In genomic region chr17:73060897-73061252, GRCm38 (mm10) we compare ENCODE assay signal across 20 mouse cellular contexts. TPM values are rescaled to one million over a fixed set of nuclear protein-coding genes. Genes with fewer than 3 reads are reported as not detected.
DNase-seq lines count a peak whose midpoint lies in the region; ATAC-seq and TF ChIP-seq lines count a peak whose summit lies in the region.
"Had no signal": no experiment of that assay in that cellular context is flagged by ENCODE, and none has a peak within 500 bp of the region (broad histone marks: within the 10 kb centered on the region; RNA-seq: fewer than 3 reads in every experiment).

No protein-coding gene starts in this region.

- H3K36me3 ChIP-seq in intestine, embryonic 14.5 days (ENCODE audit: control insufficient read depth, insufficient read depth, low read length), result no peaks in the 10 kb centered on the region
- no peaks in the 10 kb centered on the region for H3K36me3 ChIP-seq in intestine, postnatal 0 days (ENCODE audit: control insufficient read depth, insufficient read depth)
- no peaks in the 10 kb centered on the region for H3K36me3 ChIP-seq in lung, embryonic 14.5 days (ENCODE audit: insufficient read depth)
- H3K36me3 ChIP-seq in intestine, embryonic 16.5 days (ENCODE audit: control insufficient read depth, insufficient read depth, low read length), result no peaks in the 10 kb centered on the region
- H3K36me3 ChIP-seq in stomach, embryonic 14.5 days (ENCODE audit: control insufficient read depth, insufficient read depth, low read length), result no peaks in the 10 kb centered on the region
- H3K36me3 ChIP-seq: forebrain, embryonic 15.5 days; hindbrain, embryonic 13.5 days; limb, embryonic 13.5 days; midbrain, embryonic 15.5 days had no signal

- H3K9ac ChIP-seq in intestine, embryonic 14.5 days (ENCODE audit: low read length), result no peak overlapping the region
- H3K9ac ChIP-seq in intestine, postnatal 0 days (ENCODE audit: low read depth, low read length), result no peak overlapping the region
- no peak overlapping the region for H3K9ac ChIP-seq in lung, embryonic 14.5 days
- no peak overlapping the region for H3K9ac ChIP-seq in intestine, embryonic 16.5 days (ENCODE audit: low read depth, low read length)
- no peak overlapping the region for H3K9ac ChIP-seq in stomach, embryonic 14.5 days (replicated peaks; ENCODE audit: low read depth, low read length)
- H3K9ac ChIP-seq: forebrain, embryonic 15.5 days; hindbrain, embryonic 13.5 days; limb, embryonic 13.5 days; midbrain, embryonic 15.5 days had no signal

- peak overlapping the region; percentile 60 for H3K27ac ChIP-seq in intestine, embryonic 14.5 days (ENCODE audit: low read depth)
- no peak overlapping the region for H3K27ac ChIP-seq in intestine, postnatal 0 days (ENCODE audit: low read depth, low read length)
- H3K27ac ChIP-seq in lung, embryonic 14.5 days (ENCODE audit: low read depth), result no peak overlapping the region
- H3K27ac ChIP-seq in intestine, embryonic 16.5 days (ENCODE audit: low read length), result peak overlapping the region; percentile 26; the same call in 1 of the 2 replicates
- peak overlapping the region; percentile 29; the same call in 1 of the 2 replicates for H3K27ac ChIP-seq in stomach, embryonic 14.5 days (ENCODE audit: low read length)
- H3K27ac ChIP-seq: forebrain, embryonic 15.5 days; hindbrain, embryonic 13.5 days; limb, embryonic 13.5 days; midbrain, embryonic 15.5 days had no signal

- H3K4me3 ChIP-seq in intestine, embryonic 14.5 days (ENCODE audit: low read depth, low read length), result no peak overlapping the region
- H3K4me3 ChIP-seq in intestine, postnatal 0 days (ENCODE audit: low read depth, low read length), result no peak overlapping the region
- H3K4me3 ChIP-seq in lung, embryonic 14.5 days (ENCODE audit: low read depth, low read length), result no peak overlapping the region
- no peak overlapping the region for H3K4me3 ChIP-seq in intestine, embryonic 16.5 days (ENCODE audit: low read length)
- no peak overlapping the region for H3K4me3 ChIP-seq in stomach, embryonic 14.5 days (ENCODE audit: low read depth, low read length)
- H3K4me3 ChIP-seq: erythroblast, embryonic 14.5 days; forebrain, embryonic 15.5 days; hindbrain, embryonic 13.5 days; limb, embryonic 13.5 days; midbrain, embryonic 15.5 days; myocyte had no signal

- TF ChIP-seq CTCF in intestine, postnatal 0 days (IDR thresholded peaks at IDR 0.05; ENCODE audit: low read depth), result no peak
- no peak for TF ChIP-seq CTCF in lung, embryonic 14.5 days (IDR thresholded peaks at IDR 0.05; ENCODE audit: low read depth)

- 0 out of 2 replicates have a peak, but pooled peaks have one; percentile 19 for ATAC-seq in intestine, embryonic 14.5 days (replicated peaks; ENCODE audit: low FRiP score, low TSS enrichment, low read depth)
- ATAC-seq in intestine, postnatal 0 days, result no peak
- ATAC-seq in lung, embryonic 14.5 days (ENCODE audit: insufficient read depth), result peak; percentile 22; the same call in 1 of the 2 replicates
- no peak for ATAC-seq in intestine, embryonic 16.5 days
- peak; percentile 54; the same call in 1 of the 2 replicates for ATAC-seq in stomach, embryonic 14.5 days (ENCODE audit: insufficient number of reproducible peaks, insufficient read depth, low FRiP score, low read depth)
- ATAC-seq: forebrain, embryonic 15.5 days; inflammation-experienced regulatory T-cells, adult 6 months; midbrain, embryonic 15.5 days had no signal

- WGBS in intestine, embryonic 14.5 days, result 45% methylated on average over 8 of the region's 8 CpGs
- WGBS in intestine, postnatal 0 days, result 69% methylated on average over 8 of the region's 8 CpGs
- WGBS in lung, embryonic 14.5 days, result 54% methylated on average over 8 of the region's 8 CpGs
- 56% methylated on average over 8 of the region's 8 CpGs for WGBS in intestine, embryonic 16.5 days
- WGBS in stomach, embryonic 14.5 days, result 42% methylated on average over 8 of the region's 8 CpGs

- H3K9me3 ChIP-seq in intestine, embryonic 14.5 days (ENCODE audit: control insufficient read depth, low read length), result no peaks in the 10 kb centered on the region
- no peaks in the 10 kb centered on the region for H3K9me3 ChIP-seq in intestine, postnatal 0 days (ENCODE audit: control insufficient read depth)
- no peaks in the 10 kb centered on the region for H3K9me3 ChIP-seq in lung, embryonic 14.5 days (ENCODE audit: low read depth, low read length)
- H3K9me3 ChIP-seq in intestine, embryonic 16.5 days (ENCODE audit: control insufficient read depth, low read length), result no peaks in the 10 kb centered on the region
- H3K9me3 ChIP-seq in stomach, embryonic 14.5 days (ENCODE audit: control insufficient read depth, low read depth, low read length), result no peaks in the 10 kb centered on the region
- H3K9me3 ChIP-seq: forebrain, embryonic 15.5 days; hindbrain, embryonic 13.5 days; limb, embryonic 13.5 days; midbrain, embryonic 15.5 days had no signal

- no peak for DNase-seq in intestine, embryonic 14.5 days (ENCODE audit: low spot score)
- no peak for DNase-seq in lung, embryonic 14.5 days
- no peak for DNase-seq in lung, adult 18-20 months
- DNase-seq in adrenal gland, postnatal 25 days, result no peak
- DNase-seq: cerebellum, adult 18-20 months; cerebellum, postnatal 25 days; gastrocnemius, postnatal 25 days; lung, adult 2 months; right cerebral cortex, postnatal 14 days; spleen, adult 18-20 months had no signal

- H3K4me2 ChIP-seq in intestine, embryonic 14.5 days (ENCODE audit: low read length), result no peak overlapping the region
- no peak overlapping the region for H3K4me2 ChIP-seq in intestine, postnatal 0 days (replicated peaks; ENCODE audit: low read depth)
- H3K4me2 ChIP-seq in lung, embryonic 14.5 days, result no peak overlapping the region
- H3K4me2 ChIP-seq in intestine, embryonic 16.5 days (ENCODE audit: low read depth, low read length), result no peak overlapping the region
- no peak overlapping the region for H3K4me2 ChIP-seq in stomach, embryonic 14.5 days (replicated peaks; ENCODE audit: low read depth, low read length)
- H3K4me2 ChIP-seq: forebrain, embryonic 15.5 days; hindbrain, embryonic 13.5 days; limb, embryonic 13.5 days; midbrain, embryonic 15.5 days had no signal

- no peaks in the 10 kb centered on the region for H3K27me3 ChIP-seq in intestine, embryonic 14.5 days (replicated peaks; ENCODE audit: control insufficient read depth, insufficient read depth, low read length)
- H3K27me3 ChIP-seq in intestine, postnatal 0 days (replicated peaks; ENCODE audit: control insufficient read depth, insufficient read depth, low read length), result no peaks in the 10 kb centered on the region
- H3K27me3 ChIP-seq in lung, embryonic 14.5 days (ENCODE audit: insufficient read depth, low read length), result no peaks in the 10 kb centered on the region
- no peaks in the 10 kb centered on the region for H3K27me3 ChIP-seq in intestine, embryonic 16.5 days (replicated peaks; ENCODE audit: control insufficient read depth, insufficient read depth, low read length)
- no peaks in the 10 kb centered on the region for H3K27me3 ChIP-seq in stomach, embryonic 14.5 days (ENCODE audit: control insufficient read depth, insufficient read depth, low read length)
- H3K27me3 ChIP-seq: forebrain, embryonic 15.5 days; midbrain, embryonic 15.5 days had no signal

- H3K4me1 ChIP-seq in intestine, embryonic 14.5 days (replicated peaks; ENCODE audit: control insufficient read depth, insufficient read depth, low read length), result peaks cover 24% of the 10 kb centered on the region
- no peaks in the 10 kb centered on the region; the same call in 1 of the 2 replicates for H3K4me1 ChIP-seq in intestine, postnatal 0 days (replicated peaks; ENCODE audit: control insufficient read depth, insufficient read depth, low read length)
- H3K4me1 ChIP-seq in lung, embryonic 14.5 days (ENCODE audit: insufficient read depth), result peaks cover 8% of the 10 kb centered on the region; the same call in 1 of the 2 replicates
- H3K4me1 ChIP-seq in intestine, embryonic 16.5 days (ENCODE audit: control insufficient read depth, insufficient read depth, low read length), result no peaks in the 10 kb centered on the region
- peaks cover 22% of the 10 kb centered on the region for H3K4me1 ChIP-seq in stomach, embryonic 14.5 days (ENCODE audit: control insufficient read depth, insufficient read depth, low read length)
- H3K4me1 ChIP-seq: forebrain, embryonic 15.5 days; midbrain, embryonic 15.5 days had no signal

RNA-seq across cellular contexts. Expression of gene Lclat1, which starts 46.9 kb away (rescaled TPM):
- 29.2 and 34.6 TPM in 2 replicates for polyA plus RNA-seq in intestine, embryonic 14.5 days (2014; fragmentation: Nextera tagmentation; extraction: Ambion mirVana)
- polyA plus RNA-seq in intestine, postnatal 0 days (2015; fragmentation: Nextera tagmentation; extraction: Ambion mirVana), result 21.0 and 24.3 TPM in 2 replicates
- 23.0 and 25.0 TPM in 2 replicates for polyA plus RNA-seq in lung, embryonic 14.5 days (2014; fragmentation: Nextera tagmentation; extraction: Ambion mirVana)
- polyA plus RNA-seq in intestine, embryonic 16.5 days (2015; fragmentation: Nextera tagmentation; extraction: Ambion mirVana), result 31.6 and 42.0 TPM in 2 replicates
- polyA plus RNA-seq in stomach, embryonic 14.5 days (2014; fragmentation: Nextera tagmentation; extraction: Ambion mirVana), result 20.0 and 22.2 TPM in 2 replicates
- 41.4 and 43.9 TPM in 2 replicates for total RNA-seq in adrenal gland, postnatal 25 days (2021)
- polyA plus RNA-seq: erythroblast, embryonic 14.5 days had no signal

Comparison
In these comparisons a context has a peak if more than half of its experiments do, and no peak if none do; other contexts are left out.
1. ATAC-seq: peak in intestine, embryonic 14.5 days (single experiment), lung, embryonic 14.5 days (single experiment) and stomach, embryonic 14.5 days (single experiment); none in intestine, postnatal 0 days (single experiment) and intestine, embryonic 16.5 days (single experiment).
2. H3K27ac ChIP-seq: peak in intestine, embryonic 14.5 days (single experiment), intestine, embryonic 16.5 days (single experiment) and stomach, embryonic 14.5 days (single experiment); none in intestine, postnatal 0 days (single experiment) and lung, embryonic 14.5 days (single experiment).